Mouse (Mus musculus) hindbrain, embryonic 14.5 days (tissue): ENCODE data around the gene Ttll9. TPM values are rescaled to one million over a fixed set of nuclear protein-coding genes. Genes with fewer than 3 reads are reported as not detected.

Source experiments
- ATAC-seq: fragments of 200-750 bp; cut with Nextera tagmentation; 2 replicates; pipeline ENCODE4 v1.8.0; 2017; ENCODE audit warnings: moderate number of reproducible peaks, mild to moderate bottlenecking, moderate TSS enrichment, moderate library complexity; ENCODE audit not compliant: low FRiP score
- DNase-seq: peaks from one replicate; pipeline ENCODE4 v3.0.0-alpha.2; 2015; ENCODE audit warnings: low spot score
- H3K27ac ChIP-seq: fragments of 300-500 bp; sonication (generic); 2 replicates; pipeline ENCODE4 v1.5.1; 2014; ENCODE audit warnings: mild to moderate bottlenecking, moderate library complexity
- H3K27me3 ChIP-seq: fragments of 300-500 bp; sonication (generic); 2 replicates; pipeline ENCODE4 v1.6.1; 2014; ENCODE audit warnings: mild to moderate bottlenecking, low read length, mixed read lengths; ENCODE audit not compliant: control insufficient read depth, insufficient read depth
- H3K36me3 ChIP-seq: fragments of 300-500 bp; sonication (generic); replicated peaks from 2 replicates; pipeline ENCODE4 v1.6.1; 2014; ENCODE audit not compliant: control insufficient read depth, insufficient read depth
- H3K4me1 ChIP-seq: fragments of 300-500 bp; sonication (generic); replicated peaks from 2 replicates; pipeline ENCODE4 v1.6.1; 2014; ENCODE audit warnings: antibody characterized with exemption, low read length, mixed read lengths; ENCODE audit not compliant: control insufficient read depth, insufficient read depth
- H3K4me2 ChIP-seq: fragments of 300-500 bp; sonication (generic); replicated peaks from 2 replicates; pipeline ENCODE4 v1.6.1; 2014; ENCODE audit warnings: mild to moderate bottlenecking, moderate library complexity
- H3K4me3 ChIP-seq: fragments of 300-500 bp; sonication (generic); replicated peaks from 2 replicates; pipeline ENCODE4 v1.5.1; 2014; ENCODE audit warnings: mild to moderate bottlenecking, low read length
- H3K9ac ChIP-seq: fragments of 300-500 bp; sonication (generic); 2 replicates; pipeline ENCODE4 v1.6.1; 2014
- H3K9me3 ChIP-seq: fragments of 300-500 bp; sonication (generic); 2 replicates; pipeline ENCODE4 v1.6.1; 2016; ENCODE audit warnings: low read length; ENCODE audit not compliant: control insufficient read depth
- WGBS: fragments of 180-500 bp; shearing (Covaris S2); extraction: QIAGEN DNeasy Blood & Tissue Kit; methylation state at CpG from one replicate; pipeline ENCODE4 v1.1.7; 2014; 5-methylcytosine and 5-hydroxymethylcytosine counted together
- polyA plus RNA-seq: library from polyadenylated mRNA; unstranded; fragments of >200 nt; fragmentation: Nextera tagmentation; extraction: Ambion mirVana; gene quantifications from 2 replicates; pipeline ENCODE4 v1.2.1, GENCODE M21; 2014

Gene Ttll9
- polyA plus RNA-seq, 1 experiment from 2014 or later, result 8.0 TPM

- no peak overlapping the region for H3K4me2 ChIP-seq
- no peaks in the 10 kb centered on the region for H3K27me3 ChIP-seq
- no peaks in the 10 kb centered on the region for H3K36me3 ChIP-seq
- no peak for DNase-seq
- no peak overlapping the region for H3K27ac ChIP-seq
- H3K4me1 ChIP-seq, result no peaks in the 10 kb centered on the region
- H3K4me3 ChIP-seq, result no peak overlapping the region
- WGBS, result 64% methylated on average over 4 of the region's 4 CpGs
- H3K9ac ChIP-seq, result no peak overlapping the region
- ATAC-seq, result no peak
- H3K9me3 ChIP-seq, result no peaks in the 10 kb centered on the region
These were observed 34.8 kb downstream of the Ttll9 start for GRCm38 (mm10) chr2:152997046-152997445.

DNA sequence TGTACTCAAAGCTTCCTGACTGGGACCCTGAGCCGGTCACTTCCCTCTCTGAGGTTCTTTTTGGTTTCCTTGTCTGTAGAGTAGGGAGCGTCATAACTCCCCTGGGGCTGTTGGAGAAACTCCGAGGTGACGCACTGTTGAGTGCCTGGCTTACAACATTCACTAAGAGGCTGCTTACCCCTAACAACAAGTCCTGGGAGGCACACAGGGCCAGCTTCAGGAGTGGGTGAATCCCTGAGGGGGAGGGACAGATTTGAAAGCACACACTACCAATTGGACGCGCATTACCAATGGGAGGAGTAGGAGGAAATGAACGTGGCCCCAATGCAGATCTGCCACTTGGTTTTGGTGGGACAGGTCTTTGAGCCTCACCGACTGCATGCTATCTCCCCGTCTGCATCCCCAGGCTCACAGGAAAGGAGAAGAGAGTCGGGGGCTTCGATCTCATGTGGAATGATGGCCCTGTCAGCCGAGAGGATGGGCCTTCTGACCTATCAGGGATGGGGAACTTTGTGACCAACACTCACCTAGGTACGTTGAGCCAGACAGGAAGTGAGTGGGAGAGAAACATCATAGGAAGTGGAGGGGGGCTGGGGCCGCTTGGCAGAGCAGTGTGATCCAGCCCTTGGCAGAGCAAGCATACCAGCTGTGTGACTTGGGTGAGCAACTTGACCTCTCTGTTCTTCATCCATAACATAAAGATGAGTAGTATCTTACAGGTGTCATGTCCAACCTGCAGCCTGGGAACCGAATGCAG lies 40.4 kb downstream of the Ttll9 start:
- no peaks in the 10 kb centered on the region for H3K4me1 ChIP-seq
- 84% methylated on average over 15 of the region's 15 CpGs for WGBS

GRCm38 (mm10) chr2:153003681-153004338 lies 41.5 kb downstream of the Ttll9 start:
- Histone ChIP-seq H3K9ac (no peak overlapping the region), H3K4me2 (no peak overlapping the region), H3K4me3 (no peak overlapping the region), H3K27me3 (no peaks in the 10 kb centered on the region), H3K4me1 (no peaks in the 10 kb centered on the region), H3K9me3 (no peaks in the 10 kb centered on the region), H3K36me3 (peaks cover 27% of the 10 kb centered on the region), H3K27ac (no peak overlapping the region)
- WGBS, result 33% methylated on average over 13 of the region's 13 CpGs
- DNase-seq (no peak), ATAC-seq (no peak)

More for the DNA sequence above, 40.4 kb downstream of the Ttll9 start:
- ATAC-seq, result no peak
- H3K9me3 ChIP-seq, result no peaks in the 10 kb centered on the region
- no peak overlapping the region for H3K4me3 ChIP-seq
- DNase-seq, result no peak
- no peak overlapping the region for H3K4me2 ChIP-seq
- no peak overlapping the region for H3K9ac ChIP-seq
- no peaks in the 10 kb centered on the region for H3K27me3 ChIP-seq
- H3K27ac ChIP-seq, result no peak overlapping the region
- peaks cover 16% of the 10 kb centered on the region for H3K36me3 ChIP-seq

DNA sequence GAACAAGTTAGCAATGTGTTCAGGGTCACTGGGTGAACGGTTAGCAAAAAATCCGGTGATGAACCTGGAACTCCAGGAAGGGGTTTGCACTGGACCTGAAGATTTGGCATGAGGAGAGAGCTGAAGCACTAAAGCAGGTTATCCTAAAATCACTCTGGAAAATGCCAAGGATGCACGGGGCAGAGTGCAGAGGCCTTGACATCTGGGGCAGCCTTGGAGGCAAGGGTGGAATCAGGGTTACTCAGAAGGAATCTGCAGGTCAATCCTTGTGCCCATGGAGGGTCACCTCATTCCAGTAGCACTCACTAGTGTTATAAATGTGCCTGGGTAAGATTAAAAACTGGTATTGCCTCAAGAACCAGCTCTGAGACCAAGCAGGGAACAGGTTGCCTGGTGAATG lies 43.7 kb downstream of the Ttll9 start:
- H3K27me3 ChIP-seq, result no peaks in the 10 kb centered on the region
- H3K4me2 ChIP-seq, result no peak overlapping the region
- no peaks in the 10 kb centered on the region for H3K4me1 ChIP-seq
- H3K9me3 ChIP-seq, result no peaks in the 10 kb centered on the region
- DNase-seq (no peak), ATAC-seq (no peak)
- H3K4me3 ChIP-seq, result no peak overlapping the region
- WGBS, result 91% methylated on average over 3 of the region's 3 CpGs
- H3K9ac ChIP-seq, result no peak overlapping the region
- no peak overlapping the region for H3K27ac ChIP-seq
- H3K36me3 ChIP-seq, result peaks cover 49% of the 10 kb centered on the region

- Histone ChIP-seq H3K9me3 (no peaks in the 10 kb centered on the region), H3K36me3 (peaks cover 75% of the 10 kb centered on the region), H3K27me3 (no peaks in the 10 kb centered on the region), H3K4me1 (peaks cover 4% of the 10 kb centered on the region), H3K4me2 (no peak overlapping the region), H3K4me3 (no peak overlapping the region), H3K9ac (no peak overlapping the region), H3K27ac (no peak overlapping the region)
- ATAC-seq, result no peak
- 87% methylated on average over 12 of the region's 12 CpGs for WGBS
- no peak for DNase-seq
These were observed 47.1 kb downstream of the Ttll9 start for GRCm38 (mm10) chr2:153009192-153009973.

DNA sequence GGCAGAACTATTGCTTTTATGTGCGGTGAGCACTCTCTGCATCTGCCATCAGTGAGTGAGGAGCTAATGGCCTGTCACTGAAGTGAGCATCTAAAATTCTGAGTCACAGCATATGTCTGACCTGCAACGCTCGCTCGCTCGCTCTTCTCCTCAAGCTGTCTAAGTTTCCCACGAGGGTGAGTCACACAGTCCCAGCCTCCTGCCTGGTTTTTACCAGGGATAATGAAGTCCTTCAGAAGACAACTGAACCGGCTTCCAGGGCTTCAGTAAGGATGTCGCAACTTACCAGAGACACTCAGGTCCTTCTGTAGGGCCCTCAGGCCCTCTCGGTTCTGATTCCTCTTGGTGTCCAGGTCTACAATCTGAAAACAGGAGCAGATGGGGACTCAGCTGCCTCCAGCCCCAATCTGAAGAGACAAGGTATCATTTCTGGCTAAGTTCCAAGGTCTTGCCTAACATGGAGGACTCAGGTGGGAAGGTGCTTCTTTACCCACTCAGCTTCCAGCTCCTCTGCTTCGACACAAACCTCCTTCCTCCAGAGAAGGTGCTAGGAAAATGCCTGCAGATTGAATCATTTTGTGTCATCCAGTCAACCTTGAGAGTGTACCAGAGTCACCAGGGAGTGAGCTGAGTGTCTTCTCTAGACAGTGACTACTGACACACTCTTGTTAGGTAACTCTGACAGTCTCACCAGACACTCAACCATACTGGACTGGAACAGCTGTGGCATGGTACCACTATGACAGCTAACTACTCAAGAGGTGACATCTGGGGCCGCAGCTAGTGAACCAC lies 51.6 kb downstream of the Ttll9 start:
- ATAC-seq, result no peak
- H3K4me2 ChIP-seq, result peak overlapping the region; percentile 92
- no peak overlapping the region for H3K27ac ChIP-seq
- peak overlapping the region; percentile 88 for H3K4me3 ChIP-seq
- H3K36me3 ChIP-seq, result peaks cover 47% of the 10 kb centered on the region
- H3K9ac ChIP-seq, result peak overlapping the region; percentile 87; the same call in 1 of the 2 replicates
- 94% methylated on average over 11 of the region's 11 CpGs for WGBS
- H3K9me3 ChIP-seq, result no peaks in the 10 kb centered on the region
- H3K4me1 ChIP-seq, result peaks cover 11% of the 10 kb centered on the region
- H3K27me3 ChIP-seq, result peaks cover 5% of the 10 kb centered on the region; the same call in 1 of the 2 replicates
- DNase-seq, result no peak

DNA sequence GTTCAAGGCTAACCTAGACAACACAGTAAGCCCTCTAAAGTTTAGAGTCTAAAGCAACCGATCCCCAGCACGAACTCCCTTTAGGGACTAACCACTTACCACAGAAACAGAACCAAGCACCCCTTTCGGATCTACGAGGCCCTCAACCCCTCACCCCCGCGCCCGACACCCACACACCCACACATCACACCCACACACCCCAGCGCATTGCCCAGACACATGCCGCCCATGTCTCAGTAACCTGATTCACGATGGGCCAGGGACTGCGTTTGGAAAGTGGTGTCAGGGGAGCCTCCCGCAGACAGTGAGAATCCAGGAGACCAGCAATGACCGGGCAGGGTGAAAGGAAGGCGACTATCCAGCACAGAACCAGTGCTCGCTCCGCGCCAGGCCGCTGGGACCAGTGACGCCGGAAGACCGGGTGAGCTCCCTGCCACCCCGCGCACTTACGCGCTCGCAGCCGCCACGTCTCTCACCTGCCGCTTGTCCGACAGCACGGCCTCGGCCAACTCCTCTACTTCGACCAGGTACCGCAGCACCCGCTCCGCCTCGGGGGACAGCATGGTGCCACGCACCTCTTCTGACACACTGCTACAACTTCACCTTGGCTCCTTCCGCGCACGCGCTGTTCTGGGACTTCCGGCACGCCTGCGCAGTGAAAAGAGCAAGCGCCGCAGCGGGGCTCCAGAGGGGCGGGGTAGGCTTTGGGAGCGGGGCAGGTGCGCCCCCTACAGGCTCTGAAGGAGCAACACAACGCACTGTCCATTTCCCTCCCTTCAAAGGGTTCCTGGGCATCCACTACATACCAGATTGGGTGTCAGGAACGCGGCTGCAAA lies 52.7 kb downstream of the Ttll9 start, which contains the start of gene Pdrg1:
TSS of gene Pdrg1 (minus strand) at position 670 of the 836 bp plus-strand sequence.
- H3K36me3 ChIP-seq, result peaks cover 36% of the 10 kb centered on the region
- peak within 1 kb of the TSS; percentile 92 for H3K4me2 ChIP-seq
- DNase-seq (peak; percentile 98), ATAC-seq (peak; percentile 96)
- H3K9me3 ChIP-seq, result no peaks in the 10 kb centered on the region
- H3K9ac ChIP-seq, result peak within 1 kb of the TSS; percentile 87
- H3K27ac ChIP-seq, result peak within 1 kb of the TSS; percentile 54; the same call in 1 of the 2 replicates
- peaks cover 5% of the 10 kb centered on the region; the same call in 1 of the 2 replicates for H3K27me3 ChIP-seq
- 1% methylated on average over 54 of the region's 54 CpGs for WGBS
- peaks cover 11% of the 10 kb centered on the region for H3K4me1 ChIP-seq
- H3K4me3 ChIP-seq, result peak within 1 kb of the TSS; percentile 88

GRCm38 (mm10) chr2:153015804-153016203 lies 53.5 kb downstream of the Ttll9 start:
- Histone ChIP-seq H3K27ac (peak overlapping the region; percentile 54; the same call in 1 of the 2 replicates), H3K9ac (peak overlapping the region; percentile 87), H3K27me3 (peaks cover 5% of the 10 kb centered on the region; the same call in 1 of the 2 replicates), H3K4me2 (peak overlapping the region; percentile 92), H3K9me3 (no peaks in the 10 kb centered on the region), H3K4me1 (peaks cover 11% of the 10 kb centered on the region), H3K4me3 (peak overlapping the region; percentile 88), H3K36me3 (peaks cover 28% of the 10 kb centered on the region)
- ATAC-seq (no peak), DNase-seq (peak; percentile 55)
- 44% methylated on average over 8 of the region's 8 CpGs for WGBS
